Mouse (Mus musculus) brain, embryonic 14.5 days (tissue): ENCODE results near the gene Map3k10. TPM values are rescaled to one million over a fixed set of nuclear protein-coding genes. Genes with fewer than 3 reads are reported as not detected.

Experiments used
- DNase-seq: peaks from one replicate; pipeline ENCODE4 v3.0.0-alpha.2; 2011; ENCODE audit warnings: low read depth
- CTCF ChIP-seq: fragments of 200-500 bp; IDR thresholded peaks from 2 replicates; pipeline ENCODE4 v1.5.1; 2012; ENCODE audit warnings: inconsistent platforms, mild to moderate bottlenecking, moderate library complexity, borderline replicate concordance; ENCODE audit not compliant: insufficient read depth, insufficient read length; ENCODE audit errors: extremely low read depth
- POLR2A ChIP-seq: fragments of 200-500 bp; IDR thresholded peaks from 2 replicates; pipeline ENCODE4 v1.6.1; 2012; ENCODE audit warnings: mild to moderate bottlenecking, inconsistent platforms, borderline replicate concordance; ENCODE audit not compliant: poor library complexity, insufficient read depth, insufficient read length, severe bottlenecking; ENCODE audit errors: extremely low read depth
- polyA plus RNA-seq: library from polyadenylated mRNA; depleted of rRNA; stranded (reverse); fragments of >200 nt; gene quantifications from 2 replicates; pipeline ENCODE4 v1.2.3, GENCODE M21; 2012; rRNA removed

The Map3k10 gene
- polyA plus RNA-seq, 1 experiment = 93.9 TPM

GRCm38 (mm10) chr7:27622234-27622633, 52.2 kb downstream of the Map3k10 start:
- no peak for DNase-seq
- TF ChIP-seq POLR2A (no peak), CTCF (no peak)

- peak; percentile 25 for DNase-seq
- TF ChIP-seq POLR2A (no peak), CTCF (no peak)
Observed at GRCm38 (mm10) chr7:27621028-27621427, 53.4 kb downstream of the Map3k10 start.

GRCm38 (mm10) chr7:27613751-27614499, 60.5 kb downstream of the Map3k10 start:
- TF ChIP-seq CTCF (no peak), POLR2A (no peak)

GRCm38 (mm10) chr7:27612940-27613339, 61.5 kb downstream of the Map3k10 start:
- TF ChIP-seq POLR2A = no peak
- DNase-seq = peak; percentile 52

More at GRCm38 (mm10) chr7:27613751-27614499, 60.5 kb downstream of the Map3k10 start:
- DNase-seq = peak; percentile 94

GRCm38 (mm10) chr7:27610871-27611270, 63.5 kb downstream of the Map3k10 start:
- TF ChIP-seq POLR2A (no peak), CTCF (no peak)
- no peak for DNase-seq

- TF ChIP-seq CTCF (no peak), POLR2A (no peak)
- DNase-seq = no peak
Observed at GRCm38 (mm10) chr7:27610370-27610769, 64.0 kb downstream of the Map3k10 start.

GRCm38 (mm10) chr7:27609688-27610087, 64.7 kb downstream of the Map3k10 start:
- TF ChIP-seq POLR2A = no peak
- TF ChIP-seq CTCF = no peak

GRCm38 (mm10) chr7:27609285-27609684, 65.1 kb downstream of the Map3k10 start:
- no peak for DNase-seq
- TF ChIP-seq CTCF = no peak
- no peak for TF ChIP-seq POLR2A

More at GRCm38 (mm10) chr7:27609688-27610087, 64.7 kb downstream of the Map3k10 start:
- no peak for DNase-seq

- no peak for DNase-seq
- TF ChIP-seq CTCF = no peak
- no peak for TF ChIP-seq POLR2A
Observed at GRCm38 (mm10) chr7:27608130-27608529, 66.3 kb downstream of the Map3k10 start.

GRCm38 (mm10) chr7:27607580-27607979, 66.8 kb downstream of the Map3k10 start:
- no peak for DNase-seq

GRCm38 (mm10) chr7:27606481-27607254, 67.7 kb downstream of the Map3k10 start:
- TF ChIP-seq CTCF = no peak
- no peak for TF ChIP-seq POLR2A
- no peak for DNase-seq

More at GRCm38 (mm10) chr7:27607580-27607979, 66.8 kb downstream of the Map3k10 start:
- TF ChIP-seq CTCF (no peak), POLR2A (no peak)

Other genes with a start within 250 kb of the Map3k10 start
- gene Sptbn4, start 226.9 kb downstream of the Map3k10 start, polyA plus RNA-seq = 21.0 and 30.4 TPM in 2 replicates
- 13.9 and 19.1 TPM in 2 replicates for gene Blvrb, start 226.6 kb downstream of the Map3k10 start, polyA plus RNA-seq
- 7.8 and 12.6 TPM in 2 replicates for gene Sertad3, start 200.8 kb downstream of the Map3k10 start, polyA plus RNA-seq
- 4.7 and 5.7 TPM in 2 replicates for gene Sertad1, start 187.7 kb downstream of the Map3k10 start, polyA plus RNA-seq
- 1.8 and 2.4 TPM in 2 replicates for gene Prx, start 175.3 kb downstream of the Map3k10 start, polyA plus RNA-seq
- 1.5 and 1.8 TPM in 2 replicates for gene Hipk4, start 151.3 kb downstream of the Map3k10 start, polyA plus RNA-seq
- 192 and 200 TPM in 2 replicates for gene Pld3, start 121.4 kb downstream of the Map3k10 start, polyA plus RNA-seq
- 42.8 and 52.7 TPM in 2 replicates for gene 2310022A10Rik, start 121.4 kb downstream of the Map3k10 start, polyA plus RNA-seq
- 74.2 and 78.8 TPM in 2 replicates for gene Akt2, start 83.0 kb downstream of the Map3k10 start, polyA plus RNA-seq
- gene Ttc9b, start 20.7 kb downstream of the Map3k10 start, polyA plus RNA-seq = 57.7 and 64.6 TPM in 2 replicates
- gene Zfp607b, start 14.7 kb upstream of the Map3k10 start, polyA plus RNA-seq = 6.6 and 7.3 TPM in 2 replicates
- gene Zfp60, start 56.8 kb upstream of the Map3k10 start, polyA plus RNA-seq = 37.7 and 46.4 TPM in 2 replicates
- gene Zfp626, start 132.6 kb upstream of the Map3k10 start, polyA plus RNA-seq = 2.9 and 3.7 TPM in 2 replicates
- gene Zfp59, start 164.0 kb upstream of the Map3k10 start, polyA plus RNA-seq = 5.1 and 6.2 TPM in 2 replicates
- gene Zfp607a, start 182.9 kb upstream of the Map3k10 start, polyA plus RNA-seq = 1.1 and 1.4 TPM in 2 replicates